Mouse (Mus musculus): ENCODE data around the gene Gm28308. TPM values are rescaled to one million over a fixed set of nuclear protein-coding genes. Genes with fewer than 3 reads are reported as not detected.
A peak's percentile ranks its signal among the peaks of the same experiment; 100 is the strongest.

Gm28308 gene
- polyA plus RNA-seq, 1 experiment from 2014 or later: not detected

- no peak for ATAC-seq (ENCODE audit: insufficient read depth)
- Histone ChIP-seq H3K4me1 (replicated peaks) (no peaks in the 10 kb centered on the region), H3K4me2 (no peak overlapping the region), H3K9me3 (replicated peaks) (no peaks in the 10 kb centered on the region), H3K4me3 (replicated peaks) (no peak overlapping the region), H3K36me3 (replicated peaks) (no peaks in the 10 kb centered on the region), H3K9ac (no peak overlapping the region), H3K27me3 (peaks cover 100% of the 10 kb centered on the region), H3K27ac (replicated peaks) (no peak overlapping the region)
- 1% methylated on average over 70 of the region's 71 CpGs for WGBS (ENCODE audit: insufficient replicate concordance)
Measured at GRCm38 (mm10) chr6:52245040-52245756, 32.1 kb upstream of the Gm28308 start.

DNA sequence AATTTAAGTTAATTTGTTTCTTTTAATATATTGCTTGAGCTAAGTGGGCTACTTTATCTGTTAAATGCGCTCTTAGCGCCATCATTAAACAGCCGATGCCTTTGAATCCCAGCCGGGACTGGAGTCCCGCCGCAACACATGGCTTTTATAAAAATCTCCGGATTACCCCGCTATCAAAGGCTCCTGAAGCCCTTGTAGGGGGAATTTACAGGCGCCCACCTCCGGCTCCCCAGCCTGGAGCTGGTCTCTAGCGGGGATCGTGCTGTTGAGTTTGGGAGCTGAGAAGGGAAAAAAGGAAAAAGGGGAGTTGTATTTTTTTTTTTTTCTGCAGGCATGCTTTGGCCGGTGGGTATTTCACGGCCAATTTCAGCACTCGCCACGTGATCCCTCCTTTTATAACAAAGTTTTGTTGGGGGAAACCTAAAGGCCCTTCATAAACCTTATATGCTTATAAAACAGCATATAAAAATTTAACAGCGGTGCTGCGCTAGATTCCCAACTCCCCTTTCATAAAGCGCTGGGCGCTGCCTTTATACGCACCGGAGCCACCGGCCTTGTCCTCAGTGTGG is 31.4 kb upstream of the Gm28308 start:
- H3K36me3 ChIP-seq (replicated peaks): no peaks in the 10 kb centered on the region
- 3% methylated on average over 23 of the region's 23 CpGs for WGBS (ENCODE audit: insufficient replicate concordance)
- no peak overlapping the region for H3K27ac ChIP-seq (replicated peaks)
- no peak overlapping the region for H3K4me2 ChIP-seq
- H3K9me3 ChIP-seq (replicated peaks): no peaks in the 10 kb centered on the region
- peaks cover 100% of the 10 kb centered on the region for H3K27me3 ChIP-seq
- no peak overlapping the region for H3K4me3 ChIP-seq (replicated peaks)
- no peak for ATAC-seq (ENCODE audit: insufficient read depth)
- H3K4me1 ChIP-seq (replicated peaks): no peaks in the 10 kb centered on the region
- H3K9ac ChIP-seq: no peak overlapping the region

- WGBS (ENCODE audit: insufficient replicate concordance): under 1% methylated on average over 12 of the region's 12 CpGs
- no peak overlapping the region for H3K27ac ChIP-seq (replicated peaks)
- H3K9ac ChIP-seq: no peak overlapping the region
- H3K9me3 ChIP-seq (replicated peaks): no peaks in the 10 kb centered on the region
- H3K4me3 ChIP-seq (replicated peaks): no peak overlapping the region
- ATAC-seq (ENCODE audit: insufficient read depth): no peak
- peaks cover 100% of the 10 kb centered on the region for H3K27me3 ChIP-seq
- H3K4me1 ChIP-seq (replicated peaks): no peaks in the 10 kb centered on the region
- no peak overlapping the region for H3K4me2 ChIP-seq
- no peaks in the 10 kb centered on the region for H3K36me3 ChIP-seq (replicated peaks)
Measured at GRCm38 (mm10) chr6:52243681-52244121, 30.6 kb upstream of the Gm28308 start.

GRCm38 (mm10) chr6:52242801-52243332 is 29.7 kb upstream of the Gm28308 start:
- H3K36me3 ChIP-seq (replicated peaks): no peaks in the 10 kb centered on the region
- H3K9me3 ChIP-seq (replicated peaks): no peaks in the 10 kb centered on the region
- no peaks in the 10 kb centered on the region for H3K4me1 ChIP-seq (replicated peaks)
- WGBS (ENCODE audit: insufficient replicate concordance): 6% methylated on average over 4 of the region's 4 CpGs
- no peak overlapping the region for H3K4me3 ChIP-seq (replicated peaks)
- peaks cover 100% of the 10 kb centered on the region for H3K27me3 ChIP-seq
- ATAC-seq (ENCODE audit: insufficient read depth): no peak
- no peak overlapping the region for H3K9ac ChIP-seq
- no peak overlapping the region for H3K27ac ChIP-seq (replicated peaks)
- H3K4me2 ChIP-seq: no peak overlapping the region

GRCm38 (mm10) chr6:52241001-52241621 is 28.0 kb upstream of the Gm28308 start:
- Histone ChIP-seq H3K27ac (replicated peaks) (no peak overlapping the region), H3K4me3 (replicated peaks) (no peak overlapping the region), H3K27me3 (peaks cover 100% of the 10 kb centered on the region), H3K9ac (no peak overlapping the region), H3K4me2 (no peak overlapping the region), H3K4me1 (replicated peaks) (no peaks in the 10 kb centered on the region), H3K36me3 (replicated peaks) (no peaks in the 10 kb centered on the region), H3K9me3 (replicated peaks) (no peaks in the 10 kb centered on the region)
- no peak for ATAC-seq (ENCODE audit: insufficient read depth)
- WGBS (ENCODE audit: insufficient replicate concordance): 3% methylated on average over 9 of the region's 9 CpGs

DNA sequence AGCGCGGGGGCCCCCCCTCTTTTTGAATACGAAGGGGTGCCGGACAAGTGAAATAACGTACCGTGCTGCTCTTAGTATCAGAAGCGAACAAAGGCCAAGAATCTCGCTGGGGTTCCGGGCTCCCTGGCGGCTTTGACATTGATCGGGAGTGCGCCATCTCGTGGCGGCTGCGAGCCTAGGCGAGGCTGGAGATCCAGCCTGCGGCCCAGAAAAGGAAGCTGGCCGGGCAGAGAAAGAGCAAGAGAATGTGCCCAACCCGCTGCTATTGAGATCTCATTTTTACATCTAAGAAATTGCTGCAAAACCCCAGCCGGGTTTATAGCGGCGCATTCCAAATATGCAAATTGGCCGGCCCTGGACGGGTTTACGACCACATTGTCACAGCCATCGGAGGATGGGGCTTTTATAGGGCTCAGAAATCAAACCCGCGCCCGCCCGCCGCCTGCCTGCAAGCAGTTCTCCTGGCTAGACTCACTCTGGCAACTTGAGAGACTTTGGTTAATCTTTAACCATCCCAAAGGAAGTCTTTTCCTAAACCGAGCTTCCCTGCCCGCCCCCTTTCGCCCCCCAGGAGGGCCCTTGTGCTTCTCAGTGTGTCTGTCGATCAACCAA is 27.4 kb upstream of the Gm28308 start, which contains the start of gene Hoxa10:
Gene Hoxa10, minus strand, starts transcription at position 466 of the 612 bp plus-strand sequence.
- H3K4me2 ChIP-seq: peak within 1 kb of the TSS; percentile 23; the same call in 1 of the 2 replicates
- no peaks in the 10 kb centered on the region for H3K9me3 ChIP-seq (replicated peaks)
- no peaks in the 10 kb centered on the region for H3K36me3 ChIP-seq (replicated peaks)
- H3K27ac ChIP-seq (replicated peaks): no peak within 1 kb of the TSS
- no peak within 1 kb of the TSS for H3K4me3 ChIP-seq (replicated peaks)
- ATAC-seq (ENCODE audit: insufficient read depth): no peak
- peaks cover 100% of the 10 kb centered on the region for H3K27me3 ChIP-seq
- no peak within 1 kb of the TSS for H3K9ac ChIP-seq
- WGBS (ENCODE audit: insufficient replicate concordance): 1% methylated on average over 35 of the region's 35 CpGs
- H3K4me1 ChIP-seq (replicated peaks): no peaks in the 10 kb centered on the region

DNA sequence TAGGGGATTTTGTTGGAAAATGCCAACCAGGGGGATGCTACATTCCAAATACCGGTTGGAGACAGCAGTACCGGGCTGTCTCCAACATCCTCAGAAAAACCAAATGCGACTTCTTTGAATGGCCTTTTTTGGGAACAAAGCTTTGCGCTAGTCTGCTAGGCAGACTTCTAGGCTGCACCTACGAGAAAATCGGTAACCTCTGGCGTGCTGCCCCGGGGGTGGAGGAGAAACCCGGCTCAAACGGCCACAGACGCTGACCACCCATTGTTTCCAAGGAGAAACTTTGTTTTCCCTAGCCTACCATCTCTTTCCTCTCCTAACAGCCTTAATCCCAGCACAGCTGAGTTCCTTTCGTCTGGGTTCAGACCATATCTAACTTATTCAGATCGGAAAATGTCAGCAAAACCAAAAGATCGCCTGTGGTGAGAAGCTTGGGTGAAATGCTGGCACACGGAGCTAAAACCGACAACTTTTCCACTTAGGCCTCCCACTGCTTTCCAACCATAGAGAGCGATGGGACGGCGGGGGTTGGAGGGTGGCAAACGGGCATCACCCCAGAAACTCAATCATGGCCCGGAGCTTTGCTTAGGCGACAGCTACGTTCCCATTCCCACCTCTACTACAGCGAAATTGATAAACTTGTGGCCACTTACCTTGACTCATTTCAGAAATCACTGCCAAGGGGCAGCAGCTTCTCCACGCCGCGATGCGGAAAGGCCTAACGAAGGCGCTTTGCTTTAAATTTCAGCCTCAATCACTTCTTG is 26.7 kb upstream of the Gm28308 start:
- no peaks in the 10 kb centered on the region for H3K36me3 ChIP-seq (replicated peaks)
- ATAC-seq (ENCODE audit: insufficient read depth): no peak
- H3K4me2 ChIP-seq: peak overlapping the region; percentile 23; the same call in 1 of the 2 replicates
- no peak overlapping the region for H3K4me3 ChIP-seq (replicated peaks)
- H3K27me3 ChIP-seq: peaks cover 100% of the 10 kb centered on the region
- WGBS (ENCODE audit: insufficient replicate concordance): 2% methylated on average over 30 of the region's 30 CpGs
- H3K9ac ChIP-seq: no peak overlapping the region
- H3K9me3 ChIP-seq (replicated peaks): no peaks in the 10 kb centered on the region
- no peak overlapping the region for H3K27ac ChIP-seq (replicated peaks)
- no peaks in the 10 kb centered on the region for H3K4me1 ChIP-seq (replicated peaks)

GRCm38 (mm10) chr6:52238976-52239375 is 25.8 kb upstream of the Gm28308 start:
- Histone ChIP-seq H3K4me1 (replicated peaks) (no peaks in the 10 kb centered on the region; the same call in 1 of the 2 replicates), H3K4me2 (no peak overlapping the region), H3K36me3 (replicated peaks) (no peaks in the 10 kb centered on the region), H3K4me3 (replicated peaks) (no peak overlapping the region), H3K9ac (no peak overlapping the region), H3K27ac (replicated peaks) (no peak overlapping the region), H3K27me3 (peaks cover 100% of the 10 kb centered on the region), H3K9me3 (replicated peaks) (no peaks in the 10 kb centered on the region)
- ATAC-seq (ENCODE audit: insufficient read depth): no peak
- 8% methylated on average over 7 of the region's 7 CpGs for WGBS (ENCODE audit: insufficient replicate concordance)

DNA sequence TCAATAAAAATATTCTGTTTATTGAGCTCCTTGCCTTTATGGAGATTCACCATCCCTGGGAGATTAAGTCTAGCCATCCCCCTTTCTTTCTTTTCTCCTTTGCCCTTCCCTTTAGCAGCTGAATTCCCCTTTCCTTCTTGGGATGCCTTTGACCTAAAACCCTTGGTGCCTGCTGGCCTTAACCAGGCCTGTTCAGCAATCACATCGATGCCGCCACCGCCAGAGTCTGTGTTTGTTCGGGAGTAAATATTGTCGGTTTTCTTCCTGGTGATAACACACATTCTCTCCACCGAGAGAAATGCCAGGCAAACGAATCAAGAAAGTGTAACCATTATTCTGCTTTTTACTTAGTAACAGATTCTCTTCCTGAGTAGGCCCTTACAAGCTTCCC is 25.0 kb upstream of the Gm28308 start:
- no peak overlapping the region for H3K27ac ChIP-seq (replicated peaks)
- H3K4me1 ChIP-seq (replicated peaks): no peaks in the 10 kb centered on the region; the same call in 1 of the 2 replicates
- no peak overlapping the region for H3K4me3 ChIP-seq (replicated peaks)
- no peaks in the 10 kb centered on the region for H3K9me3 ChIP-seq (replicated peaks)
- no peak for ATAC-seq (ENCODE audit: insufficient read depth)
- 5% methylated on average over 7 of the region's 7 CpGs for WGBS (ENCODE audit: insufficient replicate concordance)
- no peak overlapping the region for H3K9ac ChIP-seq
- no peaks in the 10 kb centered on the region for H3K36me3 ChIP-seq (replicated peaks)
- no peak overlapping the region for H3K4me2 ChIP-seq
- H3K27me3 ChIP-seq: peaks cover 100% of the 10 kb centered on the region

DNA sequence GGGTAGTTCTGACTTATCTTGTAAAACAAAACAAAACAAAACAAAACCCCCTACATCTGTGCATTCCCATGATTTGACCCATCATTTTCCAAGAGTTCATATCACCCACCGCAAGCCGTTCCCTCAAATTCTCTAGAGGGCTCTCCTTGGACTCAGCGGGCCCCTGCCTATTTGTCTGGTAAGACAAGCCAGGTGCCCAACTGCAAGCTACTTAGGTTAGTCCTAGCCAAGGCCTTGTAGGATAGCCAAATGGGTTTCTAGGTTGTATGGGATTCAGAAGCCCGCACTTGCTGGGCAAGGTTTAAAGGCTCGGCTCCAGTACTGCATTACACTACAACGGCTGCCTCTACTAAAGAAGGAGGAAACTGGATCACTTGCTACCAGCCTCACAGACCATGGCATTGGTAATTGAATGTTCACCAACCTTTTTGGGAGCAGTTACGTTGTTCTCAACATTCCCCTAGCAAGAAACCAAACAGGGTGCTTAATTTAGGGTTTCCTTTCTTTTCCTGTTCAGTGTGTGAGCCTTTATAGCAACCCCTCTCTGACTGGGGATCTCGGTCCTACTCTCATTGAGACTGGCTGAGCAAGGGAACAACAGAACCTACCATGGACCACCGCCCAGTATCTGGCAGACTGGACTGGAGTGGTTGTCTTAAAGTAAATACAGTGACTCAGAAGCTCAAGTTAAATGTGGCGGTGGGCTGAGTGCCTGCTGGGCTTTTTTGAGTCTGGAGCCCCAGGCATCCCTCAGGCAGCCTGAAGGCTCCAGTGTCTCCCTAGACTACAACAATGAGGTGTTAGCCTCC is 24.4 kb upstream of the Gm28308 start:
- H3K4me2 ChIP-seq: no peak overlapping the region
- no peaks in the 10 kb centered on the region; the same call in none of the 2 replicates for H3K4me1 ChIP-seq (replicated peaks)
- WGBS (ENCODE audit: insufficient replicate concordance): 18% methylated on average over 10 of the region's 10 CpGs
- no peak overlapping the region for H3K9ac ChIP-seq
- no peak overlapping the region for H3K4me3 ChIP-seq (replicated peaks)
- no peaks in the 10 kb centered on the region for H3K36me3 ChIP-seq (replicated peaks)
- no peaks in the 10 kb centered on the region for H3K9me3 ChIP-seq (replicated peaks)
- H3K27ac ChIP-seq (replicated peaks): no peak overlapping the region
- H3K27me3 ChIP-seq: peaks cover 100% of the 10 kb centered on the region
- ATAC-seq (ENCODE audit: insufficient read depth): no peak

All from liver, embryonic 15.5 days (tissue).